Mouse (Mus musculus) CD4-positive naive resting alpha-beta T cell, adult 57 days (primary cell): Measurements from ENCODE around the gene Bmf. TPM values are rescaled to one million over a fixed set of nuclear protein-coding genes. Genes with fewer than 3 reads are reported as not detected.

Source experiments
- total RNA-seq: library from RNA; stranded (reverse); gene quantifications from one replicate; pipeline ENCODE4 v1.2.4, GENCODE M21; 2023

Bmf gene
- total RNA-seq = 5.4 TPM

GRCm38 (mm10) chr2:118549507-118550473, at the start of gene Bmf:
Gene Bmf (minus strand): TSS chr2:118549687.

DNA sequence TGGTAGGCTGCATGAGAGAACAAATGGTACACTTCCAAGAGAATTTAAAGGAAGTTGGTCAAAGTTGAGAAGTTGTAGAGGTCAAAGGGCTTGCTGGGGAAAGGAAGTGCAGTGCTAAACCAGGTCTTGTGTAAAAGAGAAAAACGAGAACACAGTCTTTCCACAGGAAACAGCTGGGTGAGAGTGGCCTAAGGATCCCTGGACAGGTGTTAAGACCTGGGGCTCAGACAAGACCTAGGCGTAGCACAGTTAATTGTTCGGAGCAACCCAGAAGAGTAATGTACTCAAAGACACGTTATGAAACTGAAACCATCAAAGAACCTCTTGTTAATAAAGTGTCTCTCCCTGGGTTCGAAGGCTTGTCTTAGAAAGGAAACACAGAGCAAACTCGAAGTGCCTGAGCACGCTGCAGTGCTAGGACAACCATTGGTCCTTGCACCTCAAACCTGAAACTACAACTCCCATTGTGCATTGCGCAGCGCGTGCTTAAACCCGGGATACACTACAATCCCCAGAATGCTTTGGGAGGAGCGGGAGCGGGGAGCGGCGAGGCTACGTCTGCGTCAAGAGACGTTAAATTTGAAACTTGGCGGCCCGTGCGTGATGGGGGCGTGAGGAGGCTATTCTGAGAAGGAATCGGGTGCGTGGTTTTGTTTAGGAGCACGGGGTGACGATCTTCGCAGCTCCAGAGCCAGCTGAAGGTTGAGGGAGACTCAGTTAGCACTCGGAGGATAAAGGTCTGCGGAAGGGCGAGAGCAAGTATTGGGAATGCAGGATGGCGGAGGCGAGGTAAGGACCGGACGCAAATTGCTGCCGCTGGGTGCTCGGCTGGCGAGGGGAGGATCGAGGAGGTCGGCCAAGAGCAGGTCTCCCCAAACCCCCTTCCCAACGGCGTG, 48.4 kb upstream of the Bmf start, which contains the start of gene Bub1b:
Gene Bub1b, plus strand, starts transcription at position 539 of the 896 bp plus-strand sequence.

DNA sequence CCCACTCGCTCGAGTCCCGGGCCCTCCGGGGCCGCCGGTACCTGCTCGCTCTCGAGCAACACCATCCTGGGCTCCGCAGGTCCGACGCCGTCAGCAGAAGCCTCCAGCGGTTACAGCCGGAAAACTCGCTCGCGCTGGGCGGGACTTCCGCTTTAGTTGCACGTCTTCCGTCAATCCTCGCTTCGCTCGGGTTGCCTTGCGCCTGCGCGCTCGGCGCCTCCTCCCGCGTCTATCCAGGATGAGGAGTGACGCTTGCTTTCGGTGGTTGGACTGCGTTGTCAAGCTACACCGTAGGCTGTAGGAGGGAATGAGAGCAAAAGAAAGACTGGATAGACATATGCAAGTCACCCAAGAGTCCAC, 70.0 kb downstream of the Bmf start, which contains the start of gene Srp14:
Gene Srp14, minus strand, starts transcription at position 162 of the 360 bp plus-strand sequence.

Other genes with a start within 250 kb of the Bmf start
- not detected for gene Gpr176, start 176.3 kb downstream of the Bmf start, total RNA-seq
- gene Eif2ak4, start 161.1 kb downstream of the Bmf start, total RNA-seq = 18.0 TPM
- gene Srp14, start 70.0 kb downstream of the Bmf start, total RNA-seq = 111 TPM
- gene Bub1b, start 48.5 kb upstream of the Bmf start, total RNA-seq = 1.9 TPM
- 0.53 TPM for gene Pak6, start 113.6 kb upstream of the Bmf start, total RNA-seq
- 1.0 TPM for gene Ankrd63, start 154.3 kb upstream of the Bmf start, total RNA-seq
- 121 TPM for gene Plcb2, start 178.8 kb upstream of the Bmf start, total RNA-seq
- 22.3 TPM for gene Inafm2, start 196.1 kb upstream of the Bmf start, total RNA-seq
- gene Ccdc9b, start 213.0 kb upstream of the Bmf start, total RNA-seq = 0.71 TPM
- gene Phgr1, start 223.1 kb upstream of the Bmf start, total RNA-seq = not detected
- not detected for gene Disp2, start 230.0 kb upstream of the Bmf start, total RNA-seq